Mouse (Mus musculus): ENCODE results near the gene Fcor.

The Fcor gene

GRCm38 (mm10) chr8:3670388-3670787, 1.8 kb downstream of the Fcor start:
- no peak for DNase-seq

- DNase-seq, result no peak
Measured at GRCm38 (mm10) chr8:3665507-3665906, 6.7 kb downstream of the Fcor start, which contains the start of gene Mcemp1. Gene Mcemp1, plus strand, starts transcription at chr8:3665754.

- DNase-seq, result no peak
Measured at GRCm38 (mm10) chr8:3664405-3664804, 7.8 kb downstream of the Fcor start.

- no peak for DNase-seq
Measured at GRCm38 (mm10) chr8:3660889-3661288, 11.3 kb downstream of the Fcor start.

GRCm38 (mm10) chr8:3656725-3657381, 15.3 kb downstream of the Fcor start:
- peak; percentile 26 for DNase-seq

GRCm38 (mm10) chr8:3655526-3655925, 16.6 kb downstream of the Fcor start, which contains the start of gene Retn:
Gene Retn, plus strand, starts transcription at chr8:3655770.
- no peak for DNase-seq

GRCm38 (mm10) chr8:3654726-3655508, 17.2 kb downstream of the Fcor start:
- DNase-seq, result no peak

GRCm38 (mm10) chr8:3652845-3653244, 19.3 kb downstream of the Fcor start:
- no peak for DNase-seq

GRCm38 (mm10) chr8:3648990-3649389, 23.2 kb downstream of the Fcor start:
- no peak for DNase-seq

GRCm38 (mm10) chr8:3648268-3648667, 23.9 kb downstream of the Fcor start:
- DNase-seq, result no peak

- no peak for DNase-seq
Measured at GRCm38 (mm10) chr8:3647561-3647960, 24.6 kb downstream of the Fcor start.

- no peak for DNase-seq
Measured at GRCm38 (mm10) chr8:3646824-3647531, 25.2 kb downstream of the Fcor start.

GRCm38 (mm10) chr8:3645804-3646203, 26.4 kb downstream of the Fcor start:
- peak; percentile 22 for DNase-seq

GRCm38 (mm10) chr8:3631478-3631875, 40.7 kb downstream of the Fcor start:
- DNase-seq, result no peak

- DNase-seq, result peak; percentile 70
Measured at GRCm38 (mm10) chr8:3630647-3631477, 41.3 kb downstream of the Fcor start, which contains the start of gene Stxbp2. Gene Stxbp2, plus strand, starts transcription at chr8:3630955.

- DNase-seq, result no peak
Measured at GRCm38 (mm10) chr8:3628014-3628413, 44.1 kb downstream of the Fcor start.

- no peak for DNase-seq
Measured at GRCm38 (mm10) chr8:3626971-3627370, 45.2 kb downstream of the Fcor start.

GRCm38 (mm10) chr8:3625445-3625844, 46.7 kb downstream of the Fcor start, which contains the start of gene Pcp2:
Gene Pcp2, minus strand, starts transcription at chr8:3625545.
- DNase-seq, result no peak

- DNase-seq, result no peak
Measured at GRCm38 (mm10) chr8:3622119-3622518, 50.0 kb downstream of the Fcor start.

GRCm38 (mm10) chr8:3621199-3621970, 50.8 kb downstream of the Fcor start, which contains the start of the genes Xab2 and Pet100:
Gene Xab2, minus strand, starts transcription at chr8:3621316.
Gene Pet100, plus strand, starts transcription at chr8:3621548.
- DNase-seq, result peak; percentile 98

All from right cerebral cortex, postnatal 4 days (tissue).